In genomic region chr8:89042560-89043370, GRCm38 (mm10) we compare ENCODE assay signal across 9 mouse cellular contexts. TPM values are rescaled to one million over a fixed set of nuclear protein-coding genes. Genes with fewer than 3 reads are reported as not detected.
DNase-seq lines count a peak whose midpoint lies in the region; ATAC-seq and TF ChIP-seq lines count a peak whose summit lies in the region.
"Had no signal": no experiment of that assay in that cellular context is flagged by ENCODE, and none has a peak within 500 bp of the region (broad histone marks: within the 10 kb centered on the region; RNA-seq: fewer than 3 reads in every experiment).

No protein-coding gene starts in this region.

- TF ChIP-seq CTCF in embryonic fibroblast, embryonic 13.5 days (IDR thresholded peaks at IDR 0.05; ENCODE audit: borderline replicate concordance, insufficient read depth, low read length) = no peak

- peak overlapping the region; percentile 89 for H3K4me2 ChIP-seq in stomach, embryonic 15.5 days

- 1% methylated on average over 80 of the region's 80 CpGs for WGBS in hindbrain, embryonic 10.5 days
- under 1% methylated on average over 78 of the region's 80 CpGs for WGBS in stomach, embryonic 15.5 days

- peak overlapping the region; percentile 39 for H3K4me3 ChIP-seq in embryonic fibroblast, embryonic 13.5 days (ENCODE audit: insufficient read depth, low read length)
- peak overlapping the region; percentile 84 for H3K4me3 ChIP-seq in hindbrain, embryonic 10.5 days
- peak overlapping the region; percentile 51 for H3K4me3 ChIP-seq in stomach, embryonic 15.5 days (replicated peaks)

- no peak overlapping the region for H3K9ac ChIP-seq in stomach, embryonic 15.5 days

- DNase-seq in gastrocnemius, postnatal 4 days (ENCODE audit: low spot score in 2 of 2) = peak; percentile 27 to 41
- DNase-seq in gastrocnemius, adult 18-20 months (ENCODE audit: low spot score) = no peak
- DNase-seq in hindbrain, embryonic 10.5 days (ENCODE audit: low spot score) = peak; percentile 89
- peak; percentile 90 for DNase-seq in layer of hippocampus, adult 9-11 months
- peak; percentile 91 for DNase-seq in mesoderm, embryonic 11.5 days (ENCODE audit: low read depth, low spot score)
- DNase-seq in T-cell, adult 2 months (ENCODE audit: low spot score) = no peak

- TF ChIP-seq POLR2A in embryonic fibroblast, embryonic 13.5 days (IDR thresholded peaks at IDR 0.05; ENCODE audit: low read depth, low read length) = no peak

- ATAC-seq in stomach, embryonic 15.5 days (ENCODE audit: insufficient read depth, low FRiP score, low read depth) = peak; percentile 67

- H3K27me3 ChIP-seq in hindbrain, embryonic 10.5 days (ENCODE audit: insufficient read depth, poor library complexity, severe bottlenecking) = peaks cover 72% of the 10 kb centered on the region
- H3K27me3 ChIP-seq in stomach, embryonic 15.5 days (replicated peaks) = peaks cover 80% of the 10 kb centered on the region

- H3K9me3 ChIP-seq in hindbrain, embryonic 10.5 days = no peaks in the 10 kb centered on the region
- H3K9me3 ChIP-seq in stomach, embryonic 15.5 days = no peaks in the 10 kb centered on the region

- no peak overlapping the region for H3K27ac ChIP-seq in embryonic fibroblast, embryonic 13.5 days (ENCODE audit: insufficient read depth, low read length)
- H3K27ac ChIP-seq in hindbrain, embryonic 10.5 days = peak overlapping the region; percentile 98
- H3K27ac ChIP-seq in stomach, embryonic 15.5 days = no peak overlapping the region

- no peaks in the 10 kb centered on the region for H3K4me1 ChIP-seq in embryonic fibroblast, embryonic 13.5 days (ENCODE audit: control insufficient read depth, insufficient read depth, low read length)
- peaks cover 88% of the 10 kb centered on the region for H3K4me1 ChIP-seq in hindbrain, embryonic 10.5 days (replicated peaks)
- H3K4me1 ChIP-seq in stomach, embryonic 15.5 days = peaks cover 29% of the 10 kb centered on the region

- H3K36me3 ChIP-seq in hindbrain, embryonic 10.5 days = no peaks in the 10 kb centered on the region
- H3K36me3 ChIP-seq in stomach, embryonic 15.5 days = no peaks in the 10 kb centered on the region
- H3K36me3 ChIP-seq: G1E had no signal

RNA-seq across cellular contexts. Expression of gene Sall1, which starts 1.2 kb away (rescaled TPM):
- total RNA-seq in gastrocnemius, postnatal 4 days (2021) = under 1 TPM; 0.17 to 0.34 TPM
- not detected for total RNA-seq in gastrocnemius, adult 18-20 months (2021)
- polyA plus RNA-seq in embryonic fibroblast, embryonic 13.5 days (2011; ENCODE audit: insufficient read length, low read depth, missing spikeins) = 0.52 and 0.74 TPM in 2 replicates
- polyA plus RNA-seq in hindbrain, embryonic 10.5 days (2016; fragmentation: Nextera tagmentation; extraction: Ambion mirVana) = 11.1 and 17.8 TPM in 2 replicates
- 1.2 and 1.4 TPM in 2 replicates for polyA plus RNA-seq in stomach, embryonic 15.5 days (2015; fragmentation: Nextera tagmentation; extraction: Ambion mirVana)
- polyA plus RNA-seq: G1E had no signal

Comparison
In these comparisons a context has a peak if more than half of its experiments do, and no peak if none do; other contexts are left out.
1. DNase-seq: peak in gastrocnemius, postnatal 4 days (2 of 2), hindbrain, embryonic 10.5 days (single experiment), layer of hippocampus, adult 9-11 months (single experiment) and mesoderm, embryonic 11.5 days (single experiment); none in gastrocnemius, adult 18-20 months (single experiment) and T-cell, adult 2 months (single experiment).
2. Peak in every context shown above with its lines, with median percentiles within 50 percentile points of each other: H3K4me3 ChIP-seq.